Mouse (Mus musculus): ENCODE measurements around the gene Adgrg5.

- TF ChIP-seq CTCF (IDR thresholded peaks at IDR 0.05; ENCODE audit: borderline replicate concordance, control insufficient read depth, extremely low read depth, insufficient read depth, low read length, poor library complexity) (no peak), POLR2A (IDR thresholded peaks at IDR 0.05; ENCODE audit: control insufficient read depth, extremely low read depth, insufficient read depth, low read length, poor library complexity) (no peak)
Measured at GRCm38 (mm10) chr8:94980976-94981375, 57.5 kb downstream of the Adgrg5 start.

All from thymus, adult 2 months (tissue).